Mouse (Mus musculus) embryonic facial prominence, embryonic 11.5 days (tissue): ENCODE data around the gene Nr4a3. TPM values are rescaled to one million over a fixed set of nuclear protein-coding genes. Genes with fewer than 3 reads are reported as not detected.
A peak's percentile ranks its signal among the peaks of the same experiment; 100 is the strongest.

Source experiments
- ATAC-seq: fragments of 200-750 bp; cut with Nextera tagmentation; replicated peaks from 2 replicates; pipeline ENCODE4 v1.8.0; 2017; ENCODE audit warnings: low read depth; ENCODE audit not compliant: insufficient number of reproducible peaks, low FRiP score, low TSS enrichment
- DNase-seq: peaks from one replicate; pipeline ENCODE4 v3.0.0-alpha.2; 2015; ENCODE audit warnings: low spot score
- H3K27ac ChIP-seq: fragments of 300-500 bp; sonication (generic); replicated peaks from 2 replicates; pipeline ENCODE4 v1.5.1; 2014; ENCODE audit warnings: mild to moderate bottlenecking, low read depth, low read length, control low read depth
- H3K27me3 ChIP-seq: fragments of 300-500 bp; sonication (generic); 2 replicates; pipeline ENCODE4 v1.6.1; 2014; ENCODE audit warnings: mild to moderate bottlenecking, low read length, moderate library complexity, mixed read lengths; ENCODE audit not compliant: control insufficient read depth, insufficient read depth
- H3K36me3 ChIP-seq: fragments of 300-500 bp; sonication (generic); replicated peaks from 2 replicates; pipeline ENCODE4 v1.6.1; 2014; ENCODE audit warnings: low read depth, mild to moderate bottlenecking, low read length, moderate library complexity, mixed read lengths; ENCODE audit not compliant: control insufficient read depth, insufficient read depth
- H3K4me1 ChIP-seq: fragments of 300-500 bp; sonication (generic); 2 replicates; pipeline ENCODE4 v1.6.1; 2014; ENCODE audit warnings: low read length, mixed read lengths; ENCODE audit not compliant: control insufficient read depth, insufficient read depth
- H3K4me2 ChIP-seq: fragments of 300-500 bp; sonication (generic); 2 replicates; pipeline ENCODE4 v1.6.1; 2014; ENCODE audit warnings: low read depth, mild to moderate bottlenecking, control low read depth, low read length, moderate library complexity
- H3K4me3 ChIP-seq: fragments of 300-500 bp; sonication (generic); 2 replicates; pipeline ENCODE4 v1.5.1; 2014; ENCODE audit warnings: low read depth, low read length, control low read depth
- H3K9ac ChIP-seq: fragments of 300-500 bp; sonication (generic); replicated peaks from 2 replicates; pipeline ENCODE4 v1.6.1; 2014; ENCODE audit warnings: mild to moderate bottlenecking, control low read depth, low read length
- H3K9me3 ChIP-seq: fragments of 300-500 bp; sonication (generic); replicated peaks from 2 replicates; pipeline ENCODE4 v1.6.1; 2016; ENCODE audit warnings: mild to moderate bottlenecking, low read length, inconsistent platforms, mixed read lengths; ENCODE audit not compliant: control insufficient read depth
- WGBS: fragments of 180-500 bp; shearing (Covaris S2); extraction: QIAGEN DNeasy Blood & Tissue Kit; methylation state at CpG from one replicate; pipeline ENCODE4 v1.1.7; 2014; 5-methylcytosine and 5-hydroxymethylcytosine counted together
- polyA plus RNA-seq: library from polyadenylated mRNA; unstranded; fragments of >200 nt; fragmentation: Nextera tagmentation; extraction: Ambion mirVana; gene quantifications from 2 replicates; pipeline ENCODE4 v1.2.1, GENCODE M21; 2014

The Nr4a3 gene
- polyA plus RNA-seq, 1 experiment from 2014 or later = 0.25 TPM

DNA sequence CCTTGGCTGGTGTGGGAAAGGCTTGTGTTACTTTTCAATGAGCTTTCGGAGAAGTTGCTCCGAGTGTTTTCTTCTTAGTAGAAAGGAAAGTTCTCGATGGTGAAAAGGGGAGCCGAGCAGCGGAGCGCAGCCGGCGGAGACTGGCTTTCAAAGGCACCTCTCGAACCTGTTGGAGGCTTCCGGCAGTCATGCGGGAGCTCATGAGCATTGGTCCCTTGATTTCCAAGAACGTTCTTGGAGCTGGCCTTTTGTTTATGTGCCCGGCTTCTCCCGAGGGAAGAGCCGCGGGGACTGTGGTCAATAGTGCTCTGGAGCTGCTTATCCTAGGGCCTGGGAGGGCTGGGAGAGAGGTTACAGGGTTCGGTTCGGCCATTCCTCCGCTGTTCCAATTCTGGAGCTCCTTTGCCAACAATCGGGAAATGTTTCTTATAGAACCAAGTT lies 1.5 kb downstream of the Nr4a3 start:
- no peaks in the 10 kb centered on the region for H3K9me3 ChIP-seq
- H3K4me2 ChIP-seq = peak overlapping the region; percentile 85
- H3K4me1 ChIP-seq = peaks cover 13% of the 10 kb centered on the region
- peak overlapping the region; percentile 61 for H3K4me3 ChIP-seq
- ATAC-seq (no peak), DNase-seq (peak; percentile 39)
- 0% methylated on average over 20 of the region's 20 CpGs for WGBS
- no peak overlapping the region for H3K27ac ChIP-seq
- H3K36me3 ChIP-seq = no peaks in the 10 kb centered on the region
- peaks cover 48% of the 10 kb centered on the region for H3K27me3 ChIP-seq
- H3K9ac ChIP-seq = peak overlapping the region; percentile 41

DNA sequence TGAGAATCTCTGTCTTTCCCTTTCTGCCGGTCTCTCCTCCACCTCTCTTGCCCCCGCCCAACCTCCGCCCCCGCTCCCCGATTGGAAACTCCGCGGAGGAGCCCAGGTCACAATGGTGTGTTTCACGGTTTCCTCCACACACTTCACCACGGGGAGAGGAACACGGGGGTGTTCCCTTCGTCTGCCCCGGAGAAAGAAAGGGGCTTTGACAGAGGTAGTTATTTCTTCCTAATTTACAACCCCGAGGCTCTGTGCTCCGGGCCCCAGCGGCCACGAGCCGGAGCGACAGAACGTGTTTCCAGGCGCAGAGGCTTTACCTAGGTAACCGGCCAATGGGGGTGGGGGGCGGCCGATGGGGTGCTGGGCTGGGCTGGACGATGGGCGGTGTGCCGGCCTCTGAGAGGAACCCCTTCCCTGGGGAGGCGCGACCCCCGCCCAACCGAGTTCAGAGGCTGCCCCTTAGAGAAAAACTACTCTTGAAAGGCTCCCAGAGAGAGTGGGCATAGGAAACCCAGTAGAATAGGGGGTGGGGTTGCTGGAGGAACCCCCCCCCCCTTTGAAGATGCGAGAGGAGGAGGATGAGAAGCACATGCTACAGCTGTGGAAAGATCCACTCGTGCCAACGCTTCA lies 2.3 kb downstream of the Nr4a3 start:
- Histone ChIP-seq H3K4me2 (peak overlapping the region; percentile 85), H3K27me3 (peaks cover 56% of the 10 kb centered on the region), H3K4me3 (peak overlapping the region; percentile 61), H3K9ac (no peak overlapping the region; the same call in 1 of the 2 replicates), H3K4me1 (peaks cover 17% of the 10 kb centered on the region), H3K36me3 (no peaks in the 10 kb centered on the region), H3K9me3 (no peaks in the 10 kb centered on the region), H3K27ac (no peak overlapping the region)
- WGBS = under 1% methylated on average over 33 of the region's 33 CpGs
- DNase-seq (peak; percentile 46), ATAC-seq (no peak)

DNA sequence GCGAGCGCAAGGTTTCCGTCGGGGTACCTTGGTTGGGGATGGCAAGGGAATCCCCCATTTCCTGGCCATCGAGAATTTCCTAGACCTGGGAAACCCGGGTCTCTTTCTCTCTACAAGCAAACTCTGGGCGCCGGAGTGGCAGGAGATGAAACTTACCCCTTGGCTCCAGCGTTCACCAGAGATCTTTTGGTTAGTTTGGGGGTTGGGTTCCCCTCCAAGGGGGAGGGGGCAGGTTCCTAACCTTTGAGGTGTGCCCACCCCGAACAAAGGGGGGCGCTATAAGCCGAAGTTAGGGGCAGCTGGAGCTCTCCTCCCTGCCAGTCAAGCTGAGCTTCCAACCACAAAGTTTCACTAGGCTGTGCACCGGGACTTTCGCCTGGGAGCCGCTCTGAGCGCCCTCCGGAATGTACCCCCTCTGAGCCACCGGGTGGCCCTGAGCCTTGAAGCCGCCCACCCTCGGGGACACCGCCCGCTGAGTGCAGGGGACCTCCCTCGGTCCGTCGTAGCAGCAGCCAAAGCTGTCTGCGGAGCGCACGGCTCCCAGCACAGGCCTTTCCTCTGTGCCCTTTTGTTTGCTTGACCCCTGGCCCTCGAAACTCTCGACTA lies 2.9 kb downstream of the Nr4a3 start:
- peaks cover 17% of the 10 kb centered on the region for H3K4me1 ChIP-seq
- no peak overlapping the region for H3K9ac ChIP-seq
- peak; percentile 51 for DNase-seq
- H3K4me3 ChIP-seq = peak overlapping the region; percentile 61
- peak overlapping the region; percentile 85 for H3K4me2 ChIP-seq
- peaks cover 61% of the 10 kb centered on the region for H3K27me3 ChIP-seq
- ATAC-seq = no peak
- H3K36me3 ChIP-seq = no peaks in the 10 kb centered on the region
- 0% methylated on average over 30 of the region's 30 CpGs for WGBS
- no peak overlapping the region for H3K27ac ChIP-seq
- no peaks in the 10 kb centered on the region for H3K9me3 ChIP-seq

DNA sequence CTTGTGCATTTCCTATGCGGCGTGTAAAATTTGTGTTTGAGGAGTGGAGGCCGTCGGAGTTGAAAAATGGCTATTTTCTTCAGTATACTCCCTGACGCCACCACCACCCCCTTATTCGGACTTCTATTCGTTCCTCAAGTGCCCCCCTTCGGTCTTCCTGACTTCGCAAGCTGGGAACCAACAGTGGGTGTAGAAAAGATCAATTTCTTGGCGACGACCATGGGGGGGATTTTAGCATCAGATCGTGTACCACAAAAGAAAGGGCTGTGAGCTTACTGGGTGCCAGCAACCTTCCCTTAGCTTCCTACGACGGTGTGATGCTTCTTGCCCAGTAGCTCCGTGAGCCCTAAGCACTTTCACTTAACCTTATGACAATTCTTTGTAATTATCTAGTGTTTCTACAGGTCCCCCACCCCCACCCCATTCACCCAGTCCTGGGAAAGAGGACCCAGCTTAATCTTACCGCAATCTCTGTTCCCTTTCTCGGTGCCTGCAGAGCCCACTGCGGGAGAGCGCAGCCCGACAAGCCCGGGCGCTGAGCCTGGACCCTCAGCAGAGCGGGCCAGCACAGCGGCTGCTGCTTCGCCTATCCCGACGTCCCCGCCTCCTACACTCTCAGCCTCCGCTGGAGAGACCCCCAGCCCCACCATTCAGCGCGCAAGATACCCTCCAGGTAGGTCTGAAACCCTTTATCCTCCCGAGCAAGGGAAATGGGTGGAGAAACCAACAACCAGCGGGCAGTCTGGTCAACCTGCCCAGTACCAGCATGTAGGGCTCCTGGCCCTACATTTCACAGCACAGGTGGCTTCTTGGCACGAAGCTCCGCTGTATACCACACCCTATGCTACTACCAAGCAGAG lies 3.7 kb downstream of the Nr4a3 start:
- H3K27me3 ChIP-seq = peaks cover 69% of the 10 kb centered on the region
- no peak for ATAC-seq
- no peak overlapping the region for H3K27ac ChIP-seq
- no peaks in the 10 kb centered on the region for H3K9me3 ChIP-seq
- under 1% methylated on average over 35 of the region's 35 CpGs for WGBS
- no peak overlapping the region for H3K9ac ChIP-seq
- no peaks in the 10 kb centered on the region for H3K36me3 ChIP-seq
- H3K4me1 ChIP-seq = peaks cover 17% of the 10 kb centered on the region
- no peak overlapping the region; the same call in 1 of the 2 replicates for H3K4me3 ChIP-seq
- no peak overlapping the region; the same call in 1 of the 2 replicates for H3K4me2 ChIP-seq
- peak; percentile 31 for DNase-seq

DNA sequence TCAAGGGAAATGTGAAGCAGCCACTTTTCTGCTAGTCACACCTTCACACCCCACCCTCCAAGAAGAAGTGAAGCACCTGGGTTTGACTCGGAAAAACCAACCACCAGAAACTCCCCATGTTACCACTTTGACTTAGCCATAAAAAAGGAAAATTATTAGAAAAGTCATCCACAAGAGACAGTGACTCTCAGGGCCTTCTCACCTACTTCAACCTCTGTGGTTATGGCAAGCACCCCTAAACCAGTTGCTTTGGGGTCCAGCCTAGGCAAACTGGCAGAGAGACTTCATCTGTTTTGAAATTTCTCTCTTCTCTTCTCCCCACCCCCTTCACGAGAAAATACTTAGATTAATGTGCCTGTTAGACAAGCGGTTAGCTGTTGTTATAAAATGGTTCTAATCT lies 5.1 kb downstream of the Nr4a3 start:
- Histone ChIP-seq H3K9me3 (no peaks in the 10 kb centered on the region), H3K27me3 (peaks cover 69% of the 10 kb centered on the region), H3K4me1 (peaks cover 17% of the 10 kb centered on the region), H3K4me2 (no peak overlapping the region), H3K36me3 (no peaks in the 10 kb centered on the region), H3K9ac (no peak overlapping the region), H3K4me3 (no peak overlapping the region), H3K27ac (no peak overlapping the region)
- 58% methylated on average over 3 of the region's 3 CpGs for WGBS
- no peak for DNase-seq
- ATAC-seq = no peak

DNA sequence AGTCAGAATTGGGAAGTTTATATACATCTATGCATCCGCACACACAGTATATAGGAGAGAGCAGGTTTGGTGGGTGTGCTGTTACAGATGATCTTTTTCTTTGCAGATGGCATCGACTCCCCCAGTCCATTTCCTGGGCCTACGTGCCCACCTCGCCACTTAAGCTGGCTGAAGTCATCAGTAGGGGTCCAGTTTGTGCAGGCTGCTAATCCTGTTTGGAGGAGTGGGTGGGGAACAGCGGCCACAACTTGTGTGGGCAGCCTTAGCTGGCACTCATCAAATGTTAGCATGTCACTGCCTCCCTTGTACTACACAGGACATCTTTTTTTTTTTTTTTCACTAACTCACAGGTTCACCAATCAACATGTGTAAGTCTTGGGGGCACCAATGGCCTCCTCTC lies 5.5 kb downstream of the Nr4a3 start:
- Histone ChIP-seq H3K9me3 (no peaks in the 10 kb centered on the region), H3K27me3 (peaks cover 69% of the 10 kb centered on the region), H3K4me3 (no peak overlapping the region), H3K4me1 (peaks cover 17% of the 10 kb centered on the region), H3K36me3 (no peaks in the 10 kb centered on the region), H3K27ac (no peak overlapping the region), H3K9ac (no peak overlapping the region), H3K4me2 (no peak overlapping the region)
- 34% methylated on average over 5 of the region's 5 CpGs for WGBS
- ATAC-seq = no peak
- DNase-seq = no peak

DNA sequence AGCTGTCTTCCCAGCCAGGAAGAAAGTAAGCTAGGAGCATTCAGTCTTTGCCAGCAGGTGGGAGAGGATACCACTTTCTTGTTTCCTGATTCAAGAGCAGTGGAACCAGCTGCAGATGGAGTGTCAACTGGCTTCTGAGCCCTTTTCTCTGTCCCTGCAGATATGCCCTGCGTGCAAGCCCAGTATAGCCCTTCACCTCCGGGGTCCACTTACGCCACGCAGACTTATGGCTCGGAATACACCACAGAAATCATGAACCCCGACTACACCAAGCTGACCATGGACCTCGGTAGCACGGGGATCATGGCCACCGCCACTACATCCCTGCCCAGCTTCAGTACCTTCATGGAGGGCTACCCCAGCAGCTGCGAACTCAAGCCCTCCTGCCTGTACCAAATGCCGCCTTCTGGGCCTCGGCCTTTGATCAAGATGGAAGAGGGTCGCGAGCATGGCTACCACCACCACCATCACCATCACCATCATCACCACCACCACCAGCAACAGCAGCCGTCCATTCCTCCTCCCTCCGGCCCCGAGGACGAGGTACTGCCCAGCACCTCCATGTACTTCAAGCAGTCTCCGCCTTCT lies 6.2 kb downstream of the Nr4a3 start:
- peak overlapping the region; percentile 35 for H3K4me3 ChIP-seq
- H3K27me3 ChIP-seq = peaks cover 66% of the 10 kb centered on the region
- DNase-seq (no peak), ATAC-seq (0 out of 2 replicates have a peak, but pooled peaks have one; percentile 4)
- peaks cover 17% of the 10 kb centered on the region for H3K4me1 ChIP-seq
- no peaks in the 10 kb centered on the region for H3K36me3 ChIP-seq
- 11% methylated on average over 19 of the region's 19 CpGs for WGBS
- H3K27ac ChIP-seq = no peak overlapping the region
- H3K4me2 ChIP-seq = peak overlapping the region; percentile 59
- no peaks in the 10 kb centered on the region for H3K9me3 ChIP-seq
- H3K9ac ChIP-seq = peak overlapping the region; percentile 47; the same call in 1 of the 2 replicates
